Mouse (Mus musculus): Measurements from ENCODE around the gene Smarcc2.

Gene Smarcc2

GRCm38 (mm10) chr10:128495903-128496302, 36.9 kb downstream of the Smarcc2 start:
- TF ChIP-seq GATA4 (IDR thresholded peaks at IDR 0.05; ENCODE audit: insufficient replicate concordance, low read length) = no peak

GRCm38 (mm10) chr10:128496509-128497077, 37.5 kb downstream of the Smarcc2 start:
- no peak for TF ChIP-seq GATA4 (IDR thresholded peaks at IDR 0.05; ENCODE audit: insufficient replicate concordance, low read length)

GRCm38 (mm10) chr10:128497134-128497737, 38.2 kb downstream of the Smarcc2 start:
- TF ChIP-seq GATA4 (IDR thresholded peaks at IDR 0.05; ENCODE audit: insufficient replicate concordance, low read length) = no peak

GRCm38 (mm10) chr10:128498590-128498989, 39.5 kb downstream of the Smarcc2 start, which contains the start of gene Myl6b:
TSS of gene Myl6b (minus strand) at chr10:128498685.
- peak; percentile 21; the same call in 1 of the 2 replicates for TF ChIP-seq GATA4 (IDR thresholded peaks at IDR 0.05; ENCODE audit: insufficient replicate concordance, low read length)

GRCm38 (mm10) chr10:128499116-128499671, 40.1 kb downstream of the Smarcc2 start:
- TF ChIP-seq GATA4 (IDR thresholded peaks at IDR 0.05; ENCODE audit: insufficient replicate concordance, low read length) = no peak

GRCm38 (mm10) chr10:128502341-128502740, 43.3 kb downstream of the Smarcc2 start:
- TF ChIP-seq GATA4 (IDR thresholded peaks at IDR 0.05; ENCODE audit: insufficient replicate concordance, low read length) = peak; percentile 82; the same call in 1 of the 2 replicates

GRCm38 (mm10) chr10:128503532-128503931, 44.5 kb downstream of the Smarcc2 start:
- TF ChIP-seq GATA4 (IDR thresholded peaks at IDR 0.05; ENCODE audit: insufficient replicate concordance, low read length) = no peak

- no peak for TF ChIP-seq GATA4 (IDR thresholded peaks at IDR 0.05; ENCODE audit: insufficient replicate concordance, low read length)
These were observed 45.0 kb downstream of the Smarcc2 start for GRCm38 (mm10) chr10:128504012-128504411.

GRCm38 (mm10) chr10:128504641-128505370, 45.8 kb downstream of the Smarcc2 start:
- no peak for TF ChIP-seq GATA4 (IDR thresholded peaks at IDR 0.05; ENCODE audit: insufficient replicate concordance, low read length)

- no peak for TF ChIP-seq GATA4 (IDR thresholded peaks at IDR 0.05; ENCODE audit: insufficient replicate concordance, low read length)
These were observed 46.9 kb downstream of the Smarcc2 start for GRCm38 (mm10) chr10:128505974-128506373.

- TF ChIP-seq GATA4 (IDR thresholded peaks at IDR 0.05; ENCODE audit: insufficient replicate concordance, low read length) = no peak
These were observed 49.2 kb downstream of the Smarcc2 start for GRCm38 (mm10) chr10:128508260-128508659.

- no peak for TF ChIP-seq GATA4 (IDR thresholded peaks at IDR 0.05; ENCODE audit: insufficient replicate concordance, low read length)
These were observed 50.2 kb downstream of the Smarcc2 start for GRCm38 (mm10) chr10:128509203-128509602.

GRCm38 (mm10) chr10:128509831-128510230, 50.8 kb downstream of the Smarcc2 start:
- TF ChIP-seq GATA4 (IDR thresholded peaks at IDR 0.05; ENCODE audit: insufficient replicate concordance, low read length) = no peak

- no peak for TF ChIP-seq GATA4 (IDR thresholded peaks at IDR 0.05; ENCODE audit: insufficient replicate concordance, low read length)
These were observed 51.3 kb downstream of the Smarcc2 start for GRCm38 (mm10) chr10:128510301-128510700.

- no peak for TF ChIP-seq GATA4 (IDR thresholded peaks at IDR 0.05; ENCODE audit: insufficient replicate concordance, low read length)
These were observed 52.1 kb downstream of the Smarcc2 start for GRCm38 (mm10) chr10:128511189-128511588.

GRCm38 (mm10) chr10:128511761-128512160, 52.7 kb downstream of the Smarcc2 start:
- no peak for TF ChIP-seq GATA4 (IDR thresholded peaks at IDR 0.05; ENCODE audit: insufficient replicate concordance, low read length)
